Mouse (Mus musculus) liver, embryonic 14.5 days (tissue): ENCODE data around the gene Uba3. TPM values are rescaled to one million over a fixed set of nuclear protein-coding genes. Genes with fewer than 3 reads are reported as not detected.
A peak's percentile ranks its signal among the peaks of the same experiment; 100 is the strongest.

Experiments used
- ATAC-seq: fragments of 200-750 bp; cut with Nextera tagmentation; 2 replicates; pipeline ENCODE4 v1.8.0; 2017; ENCODE audit warnings: moderate number of reproducible peaks, mild to moderate bottlenecking, moderate library complexity; ENCODE audit not compliant: insufficient read depth
- DNase-seq, 3 experiments: peaks; one replicate each; pipeline ENCODE4 v3.0.0-alpha.2; 2012 to 2013; ENCODE audit warnings: low read depth in 3 of 3, low spot score in 3 of 3
- H3K27ac ChIP-seq: fragments of 300-500 bp; sonication (generic); 2 replicates; pipeline ENCODE4 v1.5.1; 2014; ENCODE audit warnings: moderate library complexity, mild to moderate bottlenecking, control low read depth, inconsistent platforms
- H3K27me3 ChIP-seq: fragments of 300-500 bp; sonication (generic); 2 replicates; pipeline ENCODE4 v1.6.1; 2014; ENCODE audit warnings: mild to moderate bottlenecking, low read length, moderate library complexity; ENCODE audit not compliant: control insufficient read depth, insufficient read depth
- H3K36me3 ChIP-seq: fragments of 300-500 bp; sonication (generic); replicated peaks from 2 replicates; pipeline ENCODE4 v1.6.1; 2014; ENCODE audit warnings: low read depth; ENCODE audit not compliant: control insufficient read depth, insufficient read depth
- H3K4me1 ChIP-seq, 2 experiments: fragments of 200-500 bp in 1 of 2; fragments of 300-500 bp in 1 of 2; sonication (generic) in 1 of 2; replicated peaks; 2 replicates each; pipeline ENCODE4 v1.6.1; 2012 to 2014; ENCODE audit warnings: antibody characterized with exemption in 1 of 2, inconsistent platforms in 1 of 2, low read length in 1 of 2; ENCODE audit not compliant: control insufficient read depth in 2 of 2, insufficient read depth in 2 of 2
- H3K4me2 ChIP-seq: fragments of 300-500 bp; sonication (generic); 2 replicates; pipeline ENCODE4 v1.6.1; 2014; ENCODE audit warnings: low read depth, mild to moderate bottlenecking, control low read depth, moderate library complexity
- H3K4me3 ChIP-seq, 2 experiments: fragments of 200-500 bp in 1 of 2; fragments of 300-500 bp in 1 of 2; sonication (generic) in 1 of 2; 2 replicates each; pipeline ENCODE4 v1.5.1; 2012 to 2014; ENCODE audit warnings: low read depth in 2 of 2, low read length in 2 of 2, mild to moderate bottlenecking in 2 of 2, control low read depth in 1 of 2, inconsistent platforms in 1 of 2, moderate library complexity in 1 of 2; ENCODE audit not compliant: insufficient read depth in 1 of 2
- H3K9ac ChIP-seq: fragments of 300-500 bp; sonication (generic); replicated peaks from 2 replicates; pipeline ENCODE4 v1.6.1; 2014; ENCODE audit warnings: mild to moderate bottlenecking, control low read depth, moderate library complexity
- H3K9me3 ChIP-seq: fragments of 300-500 bp; sonication (generic); 2 replicates; pipeline ENCODE4 v1.6.1; 2016; ENCODE audit warnings: low read length, mixed read lengths; ENCODE audit not compliant: control insufficient read depth
- CTCF ChIP-seq: IDR thresholded peaks from 2 replicates; pipeline ENCODE4 v1.5.1; 2016; ENCODE audit warnings: antibody characterized with exemption, low read depth, control low read depth
- EP300 ChIP-seq: IDR thresholded peaks from 2 replicates; pipeline ENCODE4 v1.6.1; 2016; ENCODE audit warnings: antibody characterized with exemption, low read depth
- WGBS: fragments of 180-500 bp; shearing (Covaris S2); extraction: QIAGEN DNeasy Blood & Tissue Kit; methylation state at CpG from one replicate; pipeline ENCODE4 v1.1.7; 2014; ENCODE audit not compliant: insufficient replicate concordance; 5-methylcytosine and 5-hydroxymethylcytosine counted together
- polyA plus RNA-seq, 2 experiments: library from polyadenylated mRNA; depleted of rRNA in 1 of 2; stranded (reverse) in 1 of 2; unstranded in 1 of 2; fragments of >200 nt; fragmentation: Nextera tagmentation in 1 of 2; extraction: Ambion mirVana in 1 of 2; gene quantifications; 2 replicates each; pipeline versions ENCODE4 v1.2.1 to v1.2.3; 2012 to 2014

Gene Uba3
- polyA plus RNA-seq, 2 experiments: 22.3 to 24.9 TPM

DNA sequence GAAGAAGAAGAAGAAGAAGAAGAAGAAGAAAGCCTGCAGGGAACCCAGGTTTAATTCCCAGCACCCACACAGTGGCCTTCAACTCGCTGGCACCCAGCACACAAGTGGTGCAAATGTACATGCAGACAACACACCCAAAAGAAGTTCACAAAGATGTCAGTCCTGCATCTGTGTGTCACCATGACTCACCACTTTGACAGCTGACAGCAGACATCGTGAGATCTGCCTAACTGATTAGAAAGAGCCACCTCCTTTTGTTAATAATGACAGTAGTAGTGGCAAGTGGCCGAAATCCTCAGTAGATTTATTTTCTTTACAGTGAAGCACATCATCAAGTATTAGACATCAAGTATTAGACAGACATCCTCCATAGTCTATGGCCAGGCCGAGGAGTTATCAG is 1.6 kb upstream of the Uba3 start:
- no peak overlapping the region for H3K4me2 ChIP-seq
- WGBS: 39% methylated on average over 4 of the region's 4 CpGs
- H3K4me3 ChIP-seq: no peak overlapping the region
- no peak for ATAC-seq
- H3K4me1 ChIP-seq: peaks cover 35 to 36% of the 10 kb centered on the region in 2 experiments
- peak in 1 of 3 experiments; percentile 51 for DNase-seq
- no peak for TF ChIP-seq CTCF
- 0 out of 2 replicates have a peak, but pooled peaks have one; percentile 23 for TF ChIP-seq EP300
- no peaks in the 10 kb centered on the region for H3K27me3 ChIP-seq
- H3K9ac ChIP-seq: no peak overlapping the region
- no peaks in the 10 kb centered on the region for H3K9me3 ChIP-seq
- H3K36me3 ChIP-seq: no peaks in the 10 kb centered on the region; the same call in 1 of the 2 replicates
- no peak overlapping the region; the same call in 1 of the 2 replicates for H3K27ac ChIP-seq

DNA sequence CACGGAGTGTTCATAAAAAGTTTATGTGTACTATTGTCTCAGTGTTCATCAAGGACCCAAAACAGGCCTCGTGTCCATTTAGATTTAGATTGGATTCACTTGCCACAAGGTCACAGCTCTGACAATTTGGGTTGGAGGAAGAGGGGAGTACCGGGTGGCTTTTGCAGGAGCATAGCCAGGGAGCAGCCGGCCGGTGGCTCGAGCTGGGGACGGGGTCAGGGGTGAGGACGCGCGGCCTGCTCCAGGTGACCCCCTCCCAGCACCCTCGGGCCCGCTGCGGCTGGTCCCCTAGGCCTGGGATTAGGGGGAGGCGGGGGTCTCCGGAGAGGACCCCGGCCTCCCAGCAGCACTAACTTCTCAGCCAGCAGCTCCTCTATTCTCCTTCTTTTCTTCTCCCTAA is 495 bp downstream of the Uba3 start:
- Histone ChIP-seq H3K4me3 (peak overlapping the region; percentile 94 to 99), H3K9ac (peak overlapping the region; percentile 98), H3K4me2 (peak overlapping the region; percentile 89), H3K36me3 (no peaks in the 10 kb centered on the region; the same call in 1 of the 2 replicates), H3K9me3 (no peaks in the 10 kb centered on the region), H3K27me3 (no peaks in the 10 kb centered on the region), H3K27ac (peak overlapping the region; percentile 79), H3K4me1 (peaks cover 31 to 32% of the 10 kb centered on the region in 2 experiments)
- TF ChIP-seq EP300: no peak
- TF ChIP-seq CTCF: no peak
- ATAC-seq: peak; percentile 48
- no peak for DNase-seq
- WGBS: 0% methylated on average over 16 of the region's 16 CpGs

DNA sequence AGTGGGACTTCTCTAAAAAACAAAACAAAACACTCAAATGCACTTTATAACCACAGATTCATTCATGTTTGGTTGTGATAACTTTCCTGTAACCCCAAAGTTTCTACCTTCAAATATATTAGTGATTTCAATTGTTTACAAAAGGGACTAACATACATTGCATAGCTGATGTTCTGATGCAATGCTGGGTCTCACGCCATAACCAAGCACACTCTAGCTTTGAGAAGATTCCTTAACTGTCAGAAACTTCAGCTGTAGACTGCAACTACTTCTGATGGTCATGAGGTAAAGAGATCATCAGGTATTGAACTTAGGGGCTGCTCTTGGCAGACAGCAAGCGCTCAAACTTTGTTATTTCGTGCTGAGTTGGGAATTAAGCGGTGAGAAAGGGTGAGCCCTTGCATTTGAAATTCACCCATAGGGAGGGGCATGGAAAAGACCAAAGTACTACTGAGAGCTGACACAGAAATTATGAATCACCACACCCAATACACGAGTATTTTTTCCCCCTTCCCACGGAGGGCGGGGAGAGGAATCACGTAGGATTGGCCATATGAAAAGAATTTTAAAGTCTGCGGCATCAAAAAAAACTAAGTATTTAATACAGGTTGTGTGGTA is 1.1 kb downstream of the Uba3 start:
- Histone ChIP-seq H3K9ac (peak overlapping the region; percentile 98), H3K36me3 (no peaks in the 10 kb centered on the region; the same call in 1 of the 2 replicates), H3K27ac (peak overlapping the region; percentile 79), H3K9me3 (no peaks in the 10 kb centered on the region), H3K27me3 (no peaks in the 10 kb centered on the region), H3K4me2 (peak overlapping the region; percentile 89), H3K4me1 (peaks cover 29 to 30% of the 10 kb centered on the region in 2 experiments), H3K4me3 (peak overlapping the region; percentile 94 to 99)
- no peak for TF ChIP-seq CTCF
- no peak for TF ChIP-seq EP300
- ATAC-seq (no peak), DNase-seq (no peak)
- 13% methylated on average over 9 of the region's 9 CpGs for WGBS

DNA sequence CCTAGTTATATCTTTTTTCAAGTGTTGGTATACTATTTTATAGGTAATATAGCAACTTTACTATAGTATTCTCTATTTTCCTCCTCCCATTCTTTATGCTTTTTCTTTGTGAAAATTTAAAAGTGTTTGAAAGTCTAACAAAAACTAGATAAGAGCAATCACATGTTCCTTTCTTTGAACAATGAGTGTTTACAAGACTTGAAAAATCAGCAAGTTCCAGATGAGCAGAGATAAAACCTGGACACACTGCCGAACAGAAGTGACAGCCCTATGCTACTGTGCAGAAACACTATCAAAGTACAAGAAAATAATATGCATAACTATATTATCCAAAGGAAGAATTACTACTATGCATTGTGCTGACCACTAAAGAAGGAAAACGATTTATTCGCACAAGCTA is 3.0 kb downstream of the Uba3 start:
- ATAC-seq (no peak), DNase-seq (no peak)
- TF ChIP-seq CTCF (no peak), EP300 (no peak)
- Histone ChIP-seq H3K27ac (no peak overlapping the region), H3K27me3 (no peaks in the 10 kb centered on the region), H3K4me1 (peaks cover 25 to 29% of the 10 kb centered on the region in 2 experiments), H3K4me2 (no peak overlapping the region), H3K9ac (no peak overlapping the region), H3K9me3 (no peaks in the 10 kb centered on the region), H3K36me3 (peaks cover 8% of the 10 kb centered on the region), H3K4me3 (no peak overlapping the region)
- 65% methylated on average over 3 of the region's 3 CpGs for WGBS

DNA sequence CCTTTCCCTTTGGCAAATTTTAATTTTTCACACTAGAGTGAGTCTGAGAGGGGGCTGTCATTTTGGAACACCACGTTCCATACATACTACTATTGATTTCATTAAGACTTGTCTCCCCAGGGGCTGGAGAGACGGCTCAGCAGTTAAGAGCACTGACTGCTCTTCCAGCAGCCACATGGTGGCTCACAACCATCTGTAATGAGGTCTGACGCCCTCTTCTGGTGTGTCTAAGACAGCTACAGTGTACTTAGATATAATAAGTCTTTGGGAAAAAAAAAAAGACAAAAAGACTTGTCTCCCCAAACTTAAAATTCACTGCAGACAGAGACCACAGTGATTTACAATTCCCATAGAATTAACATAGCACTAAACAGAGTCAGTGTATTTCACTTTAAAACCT is 5.0 kb downstream of the Uba3 start:
- ATAC-seq: no peak
- 58% methylated on average over 3 of the region's 3 CpGs for WGBS
- no peak overlapping the region for H3K9ac ChIP-seq

More for the DNA sequence above, 5.0 kb downstream of the Uba3 start:
- TF ChIP-seq CTCF (0 out of 2 replicates have a peak, but pooled peaks have one; percentile 19), EP300 (no peak)
- Histone ChIP-seq H3K36me3 (peaks cover 20% of the 10 kb centered on the region), H3K27me3 (no peaks in the 10 kb centered on the region), H3K4me1 (peaks cover 17 to 20% of the 10 kb centered on the region in 2 experiments), H3K9me3 (no peaks in the 10 kb centered on the region), H3K4me2 (no peak overlapping the region), H3K4me3 (no peak overlapping the region), H3K27ac (no peak overlapping the region)
- no peak for DNase-seq
